Mouse (Mus musculus) activated CD4-positive, CD25-positive, alpha-beta regulatory T cell, adult 4 months (primary cell): ENCODE measurements around the gene Rbms2. TPM values are rescaled to one million over a fixed set of nuclear protein-coding genes. Genes with fewer than 3 reads are reported as not detected.
"Not testable (repeated sequence)": the region's sequence is repeated elsewhere in the genome, so short reads cannot be mapped to it uniquely, and the experiment has no call there.

Experiments
- ATAC-seq: one replicate; pipeline ENCODE4 v1.8.0; 2017
- polyA plus RNA-seq, 2 experiments: library from polyadenylated mRNA; unstranded; fragments of 100-300 nt; shearing (Covaris generic); gene quantifications; one replicate each; pipeline ENCODE4 v1.2.1; 2017

Gene Rbms2
- polyA plus RNA-seq, 2 experiments from 2014 or later: 20.9 to 25.0 TPM

DNA sequence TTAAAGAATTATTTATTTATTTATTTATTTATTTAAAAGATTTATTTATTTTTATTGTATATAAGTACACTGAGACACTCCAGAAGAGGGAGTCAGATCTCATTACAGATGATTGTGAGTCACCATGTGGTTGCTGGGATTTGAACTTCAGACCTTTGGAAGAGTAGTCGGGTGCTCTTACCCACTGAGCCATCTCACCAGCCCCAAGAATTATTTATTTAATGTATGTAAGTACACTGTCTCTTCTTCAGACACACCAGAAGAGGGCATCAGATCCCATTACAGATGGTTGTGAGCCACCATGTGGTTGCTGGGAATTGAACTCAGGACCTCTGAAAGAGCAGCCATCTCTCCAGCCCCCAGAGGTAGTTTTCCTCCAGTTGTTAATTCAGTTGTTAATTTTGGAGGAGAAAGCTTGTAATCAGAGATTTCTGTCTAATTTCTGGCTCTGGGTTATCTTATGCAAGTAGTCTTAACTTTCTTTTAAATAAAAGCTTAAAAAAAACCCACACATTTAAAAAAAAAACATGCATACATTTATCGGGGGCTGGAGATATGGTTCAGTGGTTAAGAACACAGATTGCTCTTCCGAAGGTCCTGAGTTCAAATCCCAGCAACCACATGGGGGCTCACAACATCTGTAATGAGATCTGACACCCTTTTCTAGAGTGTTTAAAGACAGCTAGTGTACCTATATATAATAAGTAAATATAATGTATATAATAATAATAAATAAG lies 12.1 kb upstream of the Rbms2 start:
- not testable (repeated sequence) for ATAC-seq

DNA sequence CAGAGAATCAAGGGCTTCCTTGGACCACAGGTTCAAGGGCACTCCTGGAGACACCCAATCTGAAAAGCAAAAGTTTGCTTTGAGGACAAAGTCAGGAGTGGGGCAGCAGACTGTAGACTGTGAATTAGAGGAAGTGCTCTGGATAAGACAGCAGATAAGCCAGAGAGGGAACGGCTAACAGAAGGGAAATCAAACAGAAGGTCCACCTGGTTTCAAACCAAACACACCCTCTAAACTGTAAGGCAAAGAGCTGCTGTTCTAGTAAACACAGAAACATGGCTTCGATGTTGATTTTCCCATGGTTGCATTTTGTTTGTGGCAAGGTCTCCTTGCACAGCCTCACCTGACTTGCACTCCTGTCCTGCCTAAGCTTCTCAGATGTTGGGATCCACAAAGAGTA lies 11.4 kb upstream of the Rbms2 start:
- ATAC-seq: no peak

DNA sequence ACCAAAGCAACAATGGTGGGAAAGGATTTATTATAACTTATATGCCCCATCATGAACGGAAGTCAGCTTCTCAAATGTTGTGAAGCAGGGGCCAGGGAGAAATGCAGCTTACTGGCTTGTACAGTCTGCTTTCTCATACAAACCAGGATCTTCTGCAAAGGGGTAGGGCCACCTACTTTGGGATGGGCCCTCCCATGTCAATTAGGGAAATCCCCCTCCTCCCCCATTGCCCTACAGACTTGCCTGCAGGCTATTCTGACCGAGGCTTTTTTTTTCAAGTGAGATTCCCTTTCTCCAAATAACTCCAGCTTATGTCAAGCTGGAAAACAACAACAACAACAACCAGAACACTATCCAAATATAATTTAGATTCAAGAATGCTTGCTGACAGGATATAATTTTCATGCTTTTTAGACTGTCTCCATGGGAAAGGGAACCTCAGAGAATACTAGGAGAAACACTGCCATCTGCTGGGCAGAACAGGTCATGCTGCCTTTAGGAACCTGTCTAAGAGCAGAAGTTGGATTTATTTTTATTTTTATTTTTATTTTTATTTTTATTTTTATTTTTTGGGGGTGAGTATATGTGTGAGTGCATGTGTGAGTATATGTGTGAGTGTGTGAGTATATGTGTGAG lies 8.3 kb upstream of the Rbms2 start:
- no peak for ATAC-seq

DNA sequence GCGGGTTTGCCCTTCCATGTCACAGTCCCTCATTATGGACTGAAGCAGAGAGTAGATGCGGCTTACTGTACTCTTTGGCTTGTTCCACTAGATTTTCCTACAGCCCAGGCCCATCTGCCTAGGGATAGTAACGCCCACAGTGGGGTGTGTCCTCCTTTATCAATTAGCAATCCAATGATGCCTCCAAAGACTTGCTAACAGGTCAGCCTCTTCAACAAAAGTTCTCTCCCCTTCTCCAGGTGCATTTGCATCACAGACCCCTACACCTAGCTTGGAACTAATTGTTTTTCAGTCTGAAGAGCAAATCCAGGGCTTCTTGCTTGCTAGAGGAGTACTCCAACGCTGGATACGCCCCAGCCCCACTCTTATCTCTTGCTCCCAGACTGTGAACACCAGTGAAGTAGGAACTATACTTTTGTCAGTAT lies 7.1 kb upstream of the Rbms2 start:
- ATAC-seq: no peak

DNA sequence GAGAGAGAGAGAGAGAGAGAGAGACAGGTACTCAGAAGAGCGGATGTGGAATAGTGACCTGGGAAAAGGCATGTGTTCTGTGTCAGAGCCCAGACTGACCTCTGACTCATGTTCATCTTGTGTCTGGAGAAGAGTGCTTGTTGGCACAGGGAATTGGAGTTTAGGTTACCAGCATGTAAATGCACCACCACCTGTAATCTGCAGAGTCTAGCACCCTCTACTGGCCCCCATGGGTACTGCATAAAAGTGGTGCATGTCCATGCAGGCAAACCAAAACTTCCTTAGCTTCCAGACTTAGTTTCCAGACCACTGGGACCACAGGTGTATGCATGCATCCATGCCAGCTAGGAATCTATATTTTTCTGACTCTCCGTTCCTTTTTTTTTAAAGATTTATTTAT lies 5.9 kb upstream of the Rbms2 start:
- ATAC-seq: peak; percentile 61

DNA sequence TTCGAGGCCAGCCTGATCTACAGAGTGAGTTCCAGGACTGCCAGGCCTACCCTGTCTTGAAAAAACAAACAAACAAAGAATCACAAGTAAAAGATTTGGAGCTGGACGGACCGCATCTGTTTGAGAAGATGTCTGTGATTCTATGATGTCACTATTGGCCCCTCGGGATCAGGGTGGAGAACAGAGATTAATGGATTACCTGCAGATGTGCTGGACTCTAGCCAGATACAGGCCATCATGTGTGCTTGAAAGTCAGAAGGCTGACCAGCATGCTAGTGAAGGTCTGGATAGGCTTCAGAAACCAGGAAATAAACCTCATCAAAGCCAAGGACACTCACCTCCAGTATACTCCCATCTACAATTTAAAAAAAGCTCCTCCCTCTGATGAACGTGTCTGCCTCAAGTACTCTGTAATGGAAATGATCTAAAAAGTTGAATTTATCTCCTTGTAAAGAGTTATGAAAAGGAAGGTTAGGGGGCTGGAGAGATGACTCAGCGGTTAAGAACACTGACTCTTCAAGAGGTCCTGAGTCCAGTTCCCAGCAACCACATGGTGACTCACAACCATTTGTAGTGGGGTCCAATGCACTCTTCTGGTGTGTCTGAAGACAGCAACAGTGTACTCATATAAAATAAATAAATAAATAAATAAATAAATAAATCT lies 5.3 kb upstream of the Rbms2 start:
- no peak for ATAC-seq

DNA sequence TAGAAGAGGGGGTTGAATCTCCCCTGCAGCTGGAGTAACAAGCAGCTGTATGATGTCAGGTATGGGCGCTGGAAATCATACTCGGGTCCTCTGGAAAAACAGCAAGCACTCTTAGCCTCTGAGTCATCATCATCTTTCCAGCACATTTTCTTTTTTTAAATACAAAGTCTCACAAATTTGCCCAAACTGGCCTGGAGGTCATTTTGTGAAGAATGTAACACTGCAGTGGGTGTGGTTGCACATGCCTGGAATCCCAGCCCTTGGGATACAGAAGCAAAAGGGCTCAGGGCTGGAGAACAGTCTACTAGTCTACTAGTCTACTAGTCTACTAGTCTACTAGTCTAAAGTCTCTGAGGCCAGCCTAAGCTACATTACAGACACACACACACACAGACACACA lies 4.2 kb upstream of the Rbms2 start:
- ATAC-seq: no peak

DNA sequence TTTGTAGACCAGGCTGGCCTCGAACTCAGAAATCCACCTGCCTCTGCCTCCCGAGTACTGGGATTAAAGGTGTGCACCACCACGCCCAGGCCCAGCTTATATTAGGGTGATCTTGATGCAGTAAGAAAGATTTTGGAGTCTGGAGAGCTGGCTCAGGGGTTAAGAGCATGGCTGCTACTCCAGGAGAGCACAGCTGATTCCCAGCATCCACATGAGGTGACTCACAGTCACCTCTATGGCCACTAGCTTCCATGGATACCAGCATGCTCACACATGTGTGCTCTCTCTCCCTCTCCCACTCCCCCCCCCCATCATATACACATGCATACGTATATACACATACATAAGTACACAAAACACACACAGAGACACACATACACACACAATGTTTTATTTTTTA lies 2.8 kb downstream of the Rbms2 start:
- no peak for ATAC-seq

DNA sequence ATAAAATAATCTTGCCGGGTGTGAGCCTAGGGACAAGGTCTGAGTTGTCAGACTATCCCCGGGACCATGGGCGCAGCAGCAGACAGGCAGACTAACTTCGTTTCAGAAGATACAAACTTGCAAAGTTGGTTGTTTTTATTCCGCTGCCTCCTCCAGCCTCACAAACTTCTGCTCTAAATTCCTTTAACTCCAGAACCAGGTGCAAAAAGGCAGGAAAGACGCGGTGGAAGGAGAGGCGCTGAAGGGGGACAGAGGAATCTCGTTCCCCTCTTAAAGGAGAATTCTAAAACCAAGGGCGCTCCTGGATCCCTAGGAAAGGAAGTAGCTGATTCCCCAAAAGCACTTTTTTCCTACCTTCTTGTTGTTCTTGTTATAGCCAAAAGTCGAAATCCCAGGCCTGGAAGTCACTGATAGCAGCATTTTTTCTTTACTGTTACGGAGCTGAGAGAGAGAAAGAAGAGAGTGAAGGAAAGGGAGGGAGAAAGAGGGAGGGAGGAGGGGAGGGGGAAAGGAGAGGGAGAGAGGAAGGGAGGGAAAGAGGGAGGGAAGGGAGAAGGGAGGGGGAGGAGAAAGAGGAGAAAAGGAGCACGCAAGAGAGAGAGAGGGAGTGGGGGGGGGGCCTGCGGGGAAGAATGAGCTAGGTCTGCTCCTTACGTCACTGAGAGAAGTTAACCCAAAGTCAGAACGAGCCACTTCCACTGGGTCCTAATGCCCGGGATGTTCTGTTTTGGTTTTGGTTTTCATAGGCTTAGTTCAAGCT lies 3.9 kb downstream of the Rbms2 start:
- peak; percentile 98 for ATAC-seq

DNA sequence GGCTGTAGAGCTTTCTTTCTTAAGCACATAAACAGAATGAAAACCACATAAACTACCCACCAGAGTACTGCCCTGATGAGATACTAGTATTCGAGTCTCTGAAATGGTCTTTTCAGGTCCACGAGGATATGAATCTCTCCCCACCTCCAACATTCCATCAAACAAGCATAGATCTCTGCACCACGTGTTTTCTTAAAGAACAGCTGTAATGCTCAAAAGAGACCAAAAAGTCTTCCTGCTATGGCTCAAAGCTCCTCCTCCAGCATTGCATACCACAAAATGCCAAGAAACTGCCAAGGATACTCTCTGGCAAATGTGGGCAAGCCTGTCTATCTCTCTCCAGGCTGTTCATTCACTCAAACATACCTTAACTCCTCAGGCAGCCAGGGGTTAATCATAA lies 4.8 kb downstream of the Rbms2 start:
- ATAC-seq: no peak

DNA sequence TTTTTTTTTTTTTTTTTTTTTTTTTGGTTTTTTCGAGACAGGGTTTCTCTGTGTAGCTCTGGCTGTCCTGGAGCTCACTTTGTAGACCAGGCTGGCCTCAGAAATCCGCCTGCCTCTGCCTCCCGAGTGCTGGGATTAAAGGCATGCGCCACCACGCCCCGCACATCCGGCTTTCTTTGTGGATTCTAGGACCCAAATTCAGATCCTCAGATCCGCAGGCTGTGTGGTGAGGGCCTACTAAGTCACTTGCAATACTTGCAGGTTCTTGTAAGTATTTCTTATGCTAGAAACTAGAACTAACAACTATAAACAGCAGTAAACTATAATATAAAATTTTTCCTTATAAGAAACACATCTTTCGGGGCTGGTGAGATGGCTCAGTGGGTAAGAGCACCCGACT lies 8.7 kb downstream of the Rbms2 start:
- not testable (repeated sequence) for ATAC-seq

DNA sequence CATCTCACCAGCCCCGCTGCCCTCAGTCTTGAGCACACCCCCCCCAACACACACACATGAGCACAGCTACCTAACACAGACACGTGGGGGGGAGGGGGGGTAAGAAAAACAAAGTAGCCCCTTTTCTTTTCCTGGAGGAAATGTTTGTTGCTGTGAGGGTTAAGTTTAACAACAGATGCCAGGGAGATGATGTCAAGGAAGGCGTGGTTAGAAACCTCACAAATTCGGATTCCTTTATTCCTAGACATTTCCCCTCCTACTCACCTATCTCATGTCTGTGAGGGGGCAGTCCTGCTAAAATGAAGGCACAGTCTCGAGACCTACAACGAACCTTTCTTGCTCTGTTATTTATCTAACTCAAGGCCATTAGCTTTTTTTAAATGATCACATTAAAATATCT lies 13.0 kb downstream of the Rbms2 start:
- no peak for ATAC-seq

DNA sequence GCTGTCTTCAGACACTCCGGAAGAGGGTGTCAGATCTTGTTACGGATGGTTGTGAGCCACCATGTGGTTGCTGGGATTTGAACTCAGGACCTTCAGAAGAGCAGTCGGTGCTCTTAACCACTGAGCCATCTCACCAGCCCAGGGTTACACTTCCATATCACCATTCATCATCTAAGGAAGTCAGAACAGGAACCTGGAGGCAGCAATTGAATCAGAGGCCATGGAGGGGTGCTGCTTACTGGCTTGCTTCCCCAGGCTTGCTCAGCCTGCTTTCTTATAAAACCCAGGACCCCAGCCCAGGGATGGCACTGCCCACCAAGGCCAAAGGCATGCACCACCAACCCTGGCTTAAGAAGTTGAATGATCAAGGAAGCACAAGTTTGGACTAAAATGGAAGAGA lies 14.4 kb downstream of the Rbms2 start:
- not testable (repeated sequence) for ATAC-seq

DNA sequence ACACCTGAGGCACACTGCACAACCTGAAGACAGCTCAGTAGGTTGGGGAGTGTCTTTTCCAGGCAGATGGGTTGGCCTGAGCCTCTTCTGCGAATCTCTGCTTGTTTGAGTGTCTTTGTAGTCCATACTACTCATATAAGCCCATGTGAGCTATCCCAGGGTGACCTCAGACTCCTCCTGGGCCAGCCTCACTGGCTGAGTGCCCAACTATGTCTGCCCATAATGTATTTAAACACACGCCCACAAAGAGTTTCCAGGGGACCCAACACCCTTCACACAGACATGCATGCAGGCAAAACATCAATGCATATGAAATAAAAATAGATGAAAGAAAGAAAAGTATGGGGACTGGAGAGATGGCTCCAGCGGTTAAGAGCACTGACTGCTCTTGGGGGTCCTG lies 26.1 kb downstream of the Rbms2 start:
- ATAC-seq: no peak

DNA sequence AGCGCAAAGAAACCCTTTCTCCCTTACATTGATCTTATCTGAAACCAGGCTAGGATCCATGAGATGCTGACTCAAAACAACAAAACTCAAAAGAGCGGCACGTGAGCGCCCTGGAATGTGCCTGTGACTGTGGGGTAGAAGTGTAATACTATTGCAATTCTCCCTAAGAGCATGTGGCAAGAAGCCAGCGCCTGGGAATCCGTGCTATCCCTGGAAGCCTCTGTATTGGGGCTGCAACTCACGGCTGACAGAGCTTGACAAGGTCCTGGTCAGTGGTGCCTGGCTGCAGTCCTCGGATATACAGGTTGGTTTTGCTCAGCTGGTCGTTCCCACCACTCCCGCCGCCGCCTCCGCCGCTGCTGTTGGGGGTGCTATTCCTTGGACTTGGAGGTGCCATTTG lies 29.2 kb downstream of the Rbms2 start:
- ATAC-seq: no peak

DNA sequence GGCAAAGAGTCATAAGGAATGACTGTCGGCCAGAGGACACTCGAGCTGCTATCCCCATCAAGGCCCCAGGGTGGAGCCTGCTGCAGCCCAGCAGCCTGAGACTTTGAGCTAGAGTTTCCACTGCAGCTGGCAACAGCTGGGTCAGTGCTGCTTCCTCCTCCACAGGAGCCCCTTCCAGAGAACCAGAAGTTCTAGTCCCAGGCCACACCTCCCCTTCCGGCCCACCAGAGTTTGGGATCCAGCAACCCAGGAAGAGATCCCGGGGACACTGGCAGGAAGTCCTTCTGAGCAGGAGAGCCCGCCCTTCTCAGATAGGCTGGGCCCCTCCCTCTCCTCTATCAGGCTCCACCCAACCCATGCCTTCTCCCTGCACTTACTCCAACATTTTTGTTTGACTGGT lies 30.5 kb downstream of the Rbms2 start:
- peak; percentile 23 for ATAC-seq

DNA sequence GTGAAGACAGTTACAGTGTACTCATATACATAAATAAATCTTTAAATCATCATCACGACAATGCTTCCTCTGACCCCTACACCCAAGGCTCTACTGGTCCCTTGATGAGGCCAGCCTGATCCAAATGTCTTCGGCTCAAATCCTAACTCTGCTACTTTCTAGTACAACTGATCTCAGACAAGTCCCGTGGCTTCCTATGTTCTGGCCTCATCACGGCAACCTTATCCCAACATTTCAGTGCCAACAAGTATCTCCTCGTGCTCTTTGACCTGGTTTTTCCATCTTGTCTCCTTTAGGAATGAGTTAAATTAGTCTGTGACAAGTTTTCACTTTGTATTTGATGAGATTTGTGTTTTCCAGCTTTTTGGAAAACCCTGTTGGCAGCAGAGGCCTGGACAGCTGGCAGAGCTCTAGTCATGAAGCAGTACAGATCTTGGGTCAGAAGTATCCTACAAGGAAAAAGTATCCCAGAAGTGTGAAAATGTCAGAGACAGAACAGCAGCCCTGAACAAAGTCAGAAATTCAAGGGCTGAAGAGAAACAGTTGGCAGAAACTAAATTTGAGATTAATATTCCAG lies 31.2 kb downstream of the Rbms2 start:
- ATAC-seq: no peak

DNA sequence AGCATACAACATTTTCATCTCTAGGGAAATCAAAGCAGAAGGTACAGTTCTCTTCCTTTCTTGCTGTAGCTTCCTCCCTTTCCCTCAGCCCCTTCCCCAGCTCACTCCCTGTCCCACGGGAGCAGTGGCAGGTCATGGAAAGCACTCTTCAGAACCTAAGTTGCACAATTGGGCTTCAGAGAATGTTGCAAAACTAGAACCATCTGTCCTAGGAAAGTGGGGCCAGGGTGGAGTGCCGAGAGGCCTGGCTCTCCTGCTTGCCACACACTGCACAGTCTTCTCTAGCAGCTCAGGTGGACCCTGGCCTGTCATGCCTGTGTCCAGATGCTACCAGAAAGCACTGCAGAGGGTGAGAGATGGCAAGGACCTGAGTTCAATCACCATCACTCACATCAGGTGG lies 35.1 kb downstream of the Rbms2 start:
- ATAC-seq: no peak

DNA sequence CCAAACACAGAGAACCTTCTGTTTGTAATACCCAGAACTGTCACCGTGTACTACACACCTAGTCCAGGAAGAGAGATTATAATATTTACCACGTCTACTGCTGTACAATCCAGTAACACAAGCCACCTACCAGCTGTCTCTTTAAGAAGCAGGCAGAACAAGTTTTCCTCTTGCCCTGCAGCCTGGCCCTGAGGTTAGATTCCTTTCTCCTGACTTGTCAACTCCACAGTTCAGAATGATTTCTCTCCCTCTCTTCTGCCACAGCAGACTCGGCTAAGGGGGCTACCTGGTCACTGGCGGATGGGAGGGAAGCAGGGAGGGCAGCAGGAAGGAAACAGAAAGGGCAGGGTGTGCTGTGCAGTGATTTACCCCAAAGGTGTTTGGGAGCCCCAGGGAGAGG lies 36.4 kb downstream of the Rbms2 start:
- ATAC-seq: no peak

DNA sequence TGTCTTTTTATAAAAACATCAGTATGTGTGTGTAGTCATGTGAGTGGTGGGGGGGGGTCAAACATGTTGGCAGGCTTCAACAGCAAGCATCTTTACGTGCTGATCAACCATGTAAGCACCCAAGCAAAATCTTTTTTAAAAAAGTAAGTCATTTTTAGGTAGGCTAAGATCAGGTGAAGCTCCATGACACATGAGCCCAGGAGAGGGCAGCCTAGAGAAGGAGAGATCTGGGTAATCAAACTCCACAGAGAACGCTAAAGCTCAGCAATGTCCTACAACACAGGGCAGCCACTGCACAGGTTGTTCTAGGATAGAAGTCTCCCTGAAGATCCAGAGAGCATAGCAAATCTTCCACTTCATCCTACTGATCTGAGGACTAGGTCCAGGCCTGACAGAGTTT lies 37.9 kb downstream of the Rbms2 start:
- no peak for ATAC-seq

DNA sequence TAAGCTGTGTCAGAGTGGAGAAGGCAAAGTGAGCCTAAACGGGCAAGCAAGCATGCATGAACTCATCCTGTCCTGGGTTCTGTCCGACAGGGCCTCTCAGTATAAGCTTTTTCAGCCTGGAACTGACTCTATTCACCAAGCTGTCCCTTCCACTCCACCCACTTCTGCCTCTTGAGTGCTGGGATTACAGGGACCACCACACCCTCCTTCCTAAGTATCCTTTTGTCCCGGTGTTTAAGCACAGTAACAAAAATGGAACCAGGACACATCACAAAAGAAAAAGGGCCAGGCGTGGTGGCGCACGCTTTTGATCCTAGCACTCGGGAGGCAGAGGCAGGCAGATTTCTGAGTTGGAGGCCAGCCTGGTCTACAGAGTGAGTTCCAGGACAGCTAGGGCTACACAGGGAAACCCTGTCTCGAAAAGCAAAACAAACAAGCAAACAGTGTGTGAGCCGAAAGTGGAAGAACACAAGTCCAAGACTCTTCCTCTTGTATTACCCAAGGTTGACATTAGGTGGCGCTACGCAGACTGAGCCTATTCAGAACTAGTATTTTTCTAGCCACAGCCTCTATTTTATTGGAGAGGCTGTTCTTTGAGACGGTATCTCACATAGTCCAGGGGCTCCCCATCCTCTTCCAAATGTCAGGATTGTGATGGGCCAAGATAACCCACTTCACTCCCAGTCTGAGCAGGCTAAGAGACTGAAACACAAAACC lies 39.7 kb downstream of the Rbms2 start:
- peak; percentile 40 for ATAC-seq

DNA sequence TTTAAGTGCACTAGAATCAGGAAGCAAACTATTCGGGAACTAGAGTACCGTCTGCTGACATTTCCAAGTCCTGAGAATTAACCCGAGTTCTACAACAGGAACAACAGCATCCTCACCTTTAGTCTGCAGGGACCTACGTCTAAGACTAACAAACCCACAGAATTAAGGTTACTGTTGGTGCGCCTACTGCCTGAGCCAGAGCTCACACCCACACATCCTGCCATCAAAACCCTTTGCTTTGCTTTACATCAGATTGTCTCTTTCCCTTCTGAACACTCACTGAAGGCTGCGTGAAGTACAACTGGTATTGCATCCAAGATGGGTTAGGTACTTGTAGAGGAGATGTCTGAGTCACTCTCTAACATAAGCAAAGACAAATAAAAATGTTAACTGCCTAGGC lies 44.7 kb downstream of the Rbms2 start:
- peak; percentile 49 for ATAC-seq
